Mouse (Mus musculus): Measurements from ENCODE around the gene Nmrk2. TPM values are rescaled to one million over a fixed set of nuclear protein-coding genes. Genes with fewer than 3 reads are reported as not detected.
"Not testable (repeated sequence)": the region's sequence is repeated elsewhere in the genome, so short reads cannot be mapped to it uniquely, and the experiment has no call there.

The Nmrk2 gene
- polyA plus RNA-seq, 1 experiment = 0.12 TPM

- no peak for TF ChIP-seq POLR2A (IDR thresholded peaks at IDR 0.05; ENCODE audit: control insufficient read depth, extremely low read depth, insufficient read depth, low read length, poor library complexity)
- peak; percentile 92 for TF ChIP-seq CTCF (IDR thresholded peaks at IDR 0.05; ENCODE audit: borderline replicate concordance, control insufficient read depth, extremely low read depth, insufficient read depth, low read length, poor library complexity)
- H3K27me3 ChIP-seq (ENCODE audit: control insufficient read depth, insufficient read depth, low read length) = no peaks in the 10 kb centered on the region
- WGBS = 16% methylated on average over 7 of the region's 7 CpGs
- H3K4me3 ChIP-seq (ENCODE audit: control insufficient read depth, insufficient read depth, low read length) = no peak overlapping the region
- peaks cover 3% of the 10 kb centered on the region; the same call in 1 of the 2 replicates for H3K4me1 ChIP-seq (replicated peaks; ENCODE audit: control insufficient read depth, insufficient read depth, low read length)
- no peaks in the 10 kb centered on the region for H3K36me3 ChIP-seq (ENCODE audit: control insufficient read depth, insufficient read depth, low read length)
- peak; percentile 76 for DNase-seq
- no peak overlapping the region for H3K27ac ChIP-seq (ENCODE audit: control insufficient read depth, insufficient read depth, low read length)
Measured at GRCm38 (mm10) chr10:81217964-81218363, 16.1 kb upstream of the Nmrk2 start.

- WGBS = 16% methylated on average over 1 of the region's 1 CpGs
Measured at GRCm38 (mm10) chr10:81217267-81217666, 15.4 kb upstream of the Nmrk2 start.

GRCm38 (mm10) chr10:81216810-81217209 is 15.0 kb upstream of the Nmrk2 start:
- 84% methylated on average over 6 of the region's 6 CpGs for WGBS
- peaks cover 3% of the 10 kb centered on the region; the same call in 1 of the 2 replicates for H3K4me1 ChIP-seq (replicated peaks; ENCODE audit: control insufficient read depth, insufficient read depth, low read length)
- TF ChIP-seq POLR2A (IDR thresholded peaks at IDR 0.05; ENCODE audit: control insufficient read depth, extremely low read depth, insufficient read depth, low read length, poor library complexity) = no peak
- no peak for TF ChIP-seq CTCF (IDR thresholded peaks at IDR 0.05; ENCODE audit: borderline replicate concordance, control insufficient read depth, extremely low read depth, insufficient read depth, low read length, poor library complexity)
- no peaks in the 10 kb centered on the region for H3K27me3 ChIP-seq (ENCODE audit: control insufficient read depth, insufficient read depth, low read length)
- H3K27ac ChIP-seq (ENCODE audit: control insufficient read depth, insufficient read depth, low read length) = no peak overlapping the region
- DNase-seq = no peak
- H3K4me3 ChIP-seq (ENCODE audit: control insufficient read depth, insufficient read depth, low read length) = no peak overlapping the region
- no peaks in the 10 kb centered on the region for H3K36me3 ChIP-seq (ENCODE audit: control insufficient read depth, insufficient read depth, low read length)

More at GRCm38 (mm10) chr10:81217267-81217666, 15.4 kb upstream of the Nmrk2 start:
- not testable (repeated sequence) for H3K4me3 ChIP-seq (ENCODE audit: control insufficient read depth, insufficient read depth, low read length); H3K4me1 ChIP-seq (replicated peaks; ENCODE audit: control insufficient read depth, insufficient read depth, low read length); H3K36me3 ChIP-seq (ENCODE audit: control insufficient read depth, insufficient read depth, low read length); H3K27me3 ChIP-seq (ENCODE audit: control insufficient read depth, insufficient read depth, low read length); H3K27ac ChIP-seq (ENCODE audit: control insufficient read depth, insufficient read depth, low read length)
- DNase-seq = peak; percentile 46

GRCm38 (mm10) chr10:81216260-81216659 is 14.4 kb upstream of the Nmrk2 start:
- TF ChIP-seq POLR2A (IDR thresholded peaks at IDR 0.05; ENCODE audit: control insufficient read depth, extremely low read depth, insufficient read depth, low read length, poor library complexity) = no peak
- Histone ChIP-seq H3K27me3 (ENCODE audit: control insufficient read depth, insufficient read depth, low read length) (no peaks in the 10 kb centered on the region), H3K27ac (ENCODE audit: control insufficient read depth, insufficient read depth, low read length) (no peak overlapping the region), H3K4me3 (ENCODE audit: control insufficient read depth, insufficient read depth, low read length) (no peak overlapping the region), H3K36me3 (ENCODE audit: control insufficient read depth, insufficient read depth, low read length) (no peaks in the 10 kb centered on the region), H3K4me1 (replicated peaks; ENCODE audit: control insufficient read depth, insufficient read depth, low read length) (no peaks in the 10 kb centered on the region)
- DNase-seq = no peak
- 86% methylated on average over 6 of the region's 6 CpGs for WGBS

GRCm38 (mm10) chr10:81210154-81210553 is 8.3 kb upstream of the Nmrk2 start:
- no peak overlapping the region for H3K4me3 ChIP-seq (ENCODE audit: control insufficient read depth, insufficient read depth, low read length)
- no peaks in the 10 kb centered on the region for H3K27me3 ChIP-seq (ENCODE audit: control insufficient read depth, insufficient read depth, low read length)
- no peak for TF ChIP-seq POLR2A (IDR thresholded peaks at IDR 0.05; ENCODE audit: control insufficient read depth, extremely low read depth, insufficient read depth, low read length, poor library complexity)
- WGBS = 97% methylated on average over 5 of the region's 5 CpGs
- no peaks in the 10 kb centered on the region for H3K4me1 ChIP-seq (replicated peaks; ENCODE audit: control insufficient read depth, insufficient read depth, low read length)
- H3K27ac ChIP-seq (ENCODE audit: control insufficient read depth, insufficient read depth, low read length) = no peak overlapping the region
- DNase-seq = no peak
- no peaks in the 10 kb centered on the region for H3K36me3 ChIP-seq (ENCODE audit: control insufficient read depth, insufficient read depth, low read length)

GRCm38 (mm10) chr10:81204137-81204536 is 2.3 kb upstream of the Nmrk2 start:
- no peak for DNase-seq
- Histone ChIP-seq H3K36me3 (ENCODE audit: control insufficient read depth, insufficient read depth, low read length) (no peaks in the 10 kb centered on the region), H3K27me3 (ENCODE audit: control insufficient read depth, insufficient read depth, low read length) (no peaks in the 10 kb centered on the region), H3K27ac (ENCODE audit: control insufficient read depth, insufficient read depth, low read length) (no peak overlapping the region), H3K4me3 (ENCODE audit: control insufficient read depth, insufficient read depth, low read length) (no peak overlapping the region), H3K4me1 (replicated peaks; ENCODE audit: control insufficient read depth, insufficient read depth, low read length) (no peaks in the 10 kb centered on the region)
- TF ChIP-seq POLR2A (IDR thresholded peaks at IDR 0.05; ENCODE audit: control insufficient read depth, extremely low read depth, insufficient read depth, low read length, poor library complexity) (no peak), CTCF (IDR thresholded peaks at IDR 0.05; ENCODE audit: borderline replicate concordance, control insufficient read depth, extremely low read depth, insufficient read depth, low read length, poor library complexity) (no peak)
- WGBS = 89% methylated on average over 4 of the region's 4 CpGs

- Histone ChIP-seq H3K4me1 (replicated peaks; ENCODE audit: control insufficient read depth, insufficient read depth, low read length) (no peaks in the 10 kb centered on the region), H3K27me3 (ENCODE audit: control insufficient read depth, insufficient read depth, low read length) (no peaks in the 10 kb centered on the region), H3K4me3 (ENCODE audit: control insufficient read depth, insufficient read depth, low read length) (no peak overlapping the region), H3K36me3 (ENCODE audit: control insufficient read depth, insufficient read depth, low read length) (no peaks in the 10 kb centered on the region), H3K27ac (ENCODE audit: control insufficient read depth, insufficient read depth, low read length) (no peak overlapping the region)
- no peak for TF ChIP-seq CTCF (IDR thresholded peaks at IDR 0.05; ENCODE audit: borderline replicate concordance, control insufficient read depth, extremely low read depth, insufficient read depth, low read length, poor library complexity)
- TF ChIP-seq POLR2A (IDR thresholded peaks at IDR 0.05; ENCODE audit: control insufficient read depth, extremely low read depth, insufficient read depth, low read length, poor library complexity) = no peak
- no peak for DNase-seq
- 84% methylated on average over 8 of the region's 8 CpGs for WGBS
Measured at GRCm38 (mm10) chr10:81202978-81203720, 1.3 kb upstream of the Nmrk2 start.

All from thymus, adult 2 months (tissue).